Mouse (Mus musculus) MEL (cell line): ENCODE measurements around the gene Ston2. TPM values are rescaled to one million over a fixed set of nuclear protein-coding genes. Genes with fewer than 3 reads are reported as not detected.

Experiments
- DNase-seq: peaks from one replicate; pipeline ENCODE4 v3.0.0; 2011; ENCODE audit warnings: low read depth, low spot score
- H3K27ac ChIP-seq: 2 replicates; pipeline ENCODE4 v1.5.1; 2012; ENCODE audit warnings: low read depth, mild to moderate bottlenecking, control low read depth, low read length, moderate library complexity; ENCODE audit not compliant: control insufficient read depth
- H3K27me3 ChIP-seq, 2 experiments: fragments of 150-350 bp in 1 of 2; sonication (generic) in 1 of 2; 2 replicates each; pipeline ENCODE4 v1.6.1; 2012; ENCODE audit warnings: low read length in 2 of 2, mild to moderate bottlenecking in 2 of 2, improper control_type of control experiment in 1 of 2, moderate library complexity in 1 of 2; ENCODE audit not compliant: insufficient read depth in 2 of 2, control insufficient read depth in 1 of 2
- H3K36me3 ChIP-seq, 2 experiments: 2 replicates each; pipeline ENCODE4 v1.6.1; 2012 to 2014; ENCODE audit warnings: low read length in 2 of 2, improper control_type of control experiment in 1 of 2, inconsistent platforms in 1 of 2, mild to moderate bottlenecking in 1 of 2; ENCODE audit not compliant: insufficient read depth in 2 of 2, control insufficient read depth in 1 of 2
- H3K4me1 ChIP-seq, 2 experiments: fragments of 150-350 bp in 1 of 2; sonication (generic) in 1 of 2; 2 replicates each; pipeline ENCODE4 v1.6.1; 2012; ENCODE audit warnings: low read length in 2 of 2, improper control_type of control experiment in 1 of 2, mild to moderate bottlenecking in 1 of 2; ENCODE audit not compliant: insufficient read depth in 2 of 2, control insufficient read depth in 1 of 2
- H3K4me3 ChIP-seq, 2 experiments: fragments of 150-350 bp in 1 of 2; sonication (generic) in 1 of 2; 2 replicates each; pipeline ENCODE4 v1.5.1; 2012; ENCODE audit warnings: low read depth in 2 of 2, low read length in 2 of 2, mild to moderate bottlenecking in 2 of 2, moderate library complexity in 2 of 2, control low read depth in 1 of 2, improper control_type of control experiment in 1 of 2; ENCODE audit not compliant: control insufficient read depth in 1 of 2, insufficient read depth in 1 of 2
- H3K79me2 ChIP-seq: 2 replicates; pipeline ENCODE4 v1.6.1; 2012; ENCODE audit warnings: mild to moderate bottlenecking, low read length, moderate library complexity; ENCODE audit not compliant: control insufficient read depth, poor library complexity, insufficient read depth
- H3K9ac ChIP-seq: 2 replicates; pipeline ENCODE4 v1.6.1; 2012; ENCODE audit warnings: low read depth, mild to moderate bottlenecking, control low read depth, low read length, moderate library complexity; ENCODE audit not compliant: control insufficient read depth, poor library complexity, severe bottlenecking
- H3K9me3 ChIP-seq: fragments of 150-350 bp; sonication (generic); replicated peaks from 2 replicates; pipeline ENCODE4 v1.6.1; 2012; ENCODE audit warnings: mild to moderate bottlenecking, low read length, improper control_type of control experiment, moderate library complexity; ENCODE audit not compliant: insufficient read depth
- BHLHE40 ChIP-seq: IDR thresholded peaks from 2 replicates; pipeline ENCODE4 v1.6.1; 2012; ENCODE audit warnings: low read depth, mild to moderate bottlenecking, inconsistent platforms, low read length, improper control_type of control experiment, borderline replicate concordance
- CHD1 ChIP-seq: IDR thresholded peaks from 2 replicates; pipeline ENCODE4 v1.6.1; 2012; ENCODE audit warnings: low read depth, mild to moderate bottlenecking, inconsistent platforms, low read length, improper control_type of control experiment
- CHD2 ChIP-seq: IDR thresholded peaks from 2 replicates; pipeline ENCODE4 v1.6.1; 2011; ENCODE audit warnings: low read length, improper control_type of control experiment
- CTCF ChIP-seq, 3 experiments: IDR thresholded peaks in 2 of 3; conservative IDR thresholded peaks in 1 of 3; 2 replicates each; pipeline ENCODE4 v1.5.1; 2011 to 2012; ENCODE audit warnings: low read length in 3 of 3, low read depth in 2 of 3, mild to moderate bottlenecking in 2 of 3, improper control_type of control experiment in 1 of 3, inconsistent platforms in 1 of 3, mixed read lengths in 1 of 3, moderate library complexity in 1 of 3; ENCODE audit not compliant: control insufficient read depth in 1 of 3, insufficient read depth in 1 of 3, poor library complexity in 1 of 3, severe bottlenecking in 1 of 3
- E2F4 ChIP-seq: IDR thresholded peaks from 2 replicates; pipeline ENCODE4 v1.6.1; 2011; ENCODE audit warnings: low read depth, low read length, improper control_type of control experiment, borderline replicate concordance
- ELF1 ChIP-seq: IDR thresholded peaks from 2 replicates; pipeline ENCODE4 v1.6.1; 2014; ENCODE audit warnings: low read depth, mild to moderate bottlenecking, inconsistent platforms, low read length, improper control_type of control experiment, moderate library complexity
- EP300 ChIP-seq, 2 experiments: IDR thresholded peaks; 2 replicates each; pipeline ENCODE4 v1.6.1; 2011; ENCODE audit warnings: improper control_type of control experiment in 2 of 2, low read length in 2 of 2, low read depth in 1 of 2, mild to moderate bottlenecking in 1 of 2
- ETS1 ChIP-seq: IDR thresholded peaks from 2 replicates; pipeline ENCODE4 v1.6.1; 2012; ENCODE audit warnings: low read depth, mild to moderate bottlenecking, inconsistent platforms, low read length, improper control_type of control experiment, moderate library complexity
- GABPA ChIP-seq: IDR thresholded peaks from 2 replicates; pipeline ENCODE4 v1.6.1; 2012; ENCODE audit warnings: low read depth, mild to moderate bottlenecking, inconsistent platforms, low read length, improper control_type of control experiment, moderate library complexity
- GATA1 ChIP-seq: IDR thresholded peaks from 2 replicates; pipeline ENCODE4 v1.6.1; 2011; ENCODE audit warnings: low read depth, low read length, improper control_type of control experiment
- HCFC1 ChIP-seq: IDR thresholded peaks from 2 replicates; pipeline ENCODE4 v1.6.1; 2012; ENCODE audit warnings: low read depth, mild to moderate bottlenecking, inconsistent platforms, low read length, improper control_type of control experiment, moderate library complexity
- JUND ChIP-seq: IDR thresholded peaks from 2 replicates; pipeline ENCODE4 v1.6.1; 2011; ENCODE audit warnings: low read depth, mild to moderate bottlenecking, improper control_type of control experiment, low read length
- KAT2A ChIP-seq: conservative IDR thresholded peaks from 2 replicates; pipeline ENCODE4 v1.6.1; 2012; ENCODE audit warnings: low read depth, low read length, improper control_type of control experiment, inconsistent platforms
- MAX ChIP-seq: IDR thresholded peaks from 2 replicates; pipeline ENCODE4 v1.6.1; 2011; ENCODE audit warnings: low read length, improper control_type of control experiment
- MAZ ChIP-seq: IDR thresholded peaks from 2 replicates; pipeline ENCODE4 v1.6.1; 2012; ENCODE audit warnings: low read depth, mild to moderate bottlenecking, inconsistent platforms, low read length, improper control_type of control experiment
- MEF2A ChIP-seq: IDR thresholded peaks from 2 replicates; pipeline ENCODE4 v1.6.1; 2014; ENCODE audit warnings: low read depth, mild to moderate bottlenecking, inconsistent platforms, low read length, improper control_type of control experiment; ENCODE audit not compliant: poor library complexity, insufficient replicate concordance, severe bottlenecking; ENCODE audit errors: extremely low read depth
- MXI1 ChIP-seq: IDR thresholded peaks from 2 replicates; pipeline ENCODE4 v1.6.1; 2011; ENCODE audit warnings: mild to moderate bottlenecking, low read depth, low read length, improper control_type of control experiment
- MYB ChIP-seq: IDR thresholded peaks from 2 replicates; pipeline ENCODE4 v1.6.1; 2011; ENCODE audit warnings: mild to moderate bottlenecking, low read depth, low read length, improper control_type of control experiment
- MYC ChIP-seq: IDR thresholded peaks from 2 replicates; pipeline ENCODE4 v1.6.1; 2011; ENCODE audit warnings: low read depth, mild to moderate bottlenecking, low read length, improper control_type of control experiment, moderate library complexity
- NELFE ChIP-seq: IDR thresholded peaks from 2 replicates; pipeline ENCODE4 v1.6.1; 2011; ENCODE audit warnings: low read depth, low read length, improper control_type of control experiment
- NRF1 ChIP-seq: IDR thresholded peaks from 2 replicates; pipeline ENCODE4 v1.6.1; 2014; ENCODE audit warnings: low read depth, mild to moderate bottlenecking, inconsistent platforms, low read length, improper control_type of control experiment, moderate library complexity; ENCODE audit not compliant: poor library complexity, insufficient read depth, severe bottlenecking
- POLR2A ChIP-seq, 2 experiments: IDR thresholded peaks; 2 replicates each; pipeline ENCODE4 v1.6.1; 2011 to 2012; ENCODE audit warnings: low read length in 2 of 2, mild to moderate bottlenecking in 2 of 2, control low read depth in 1 of 2, improper control_type of control experiment in 1 of 2, low read depth in 1 of 2, moderate library complexity in 1 of 2; ENCODE audit not compliant: control insufficient read depth in 1 of 2, insufficient read depth in 1 of 2, poor library complexity in 1 of 2
- POLR2AphosphoS2 ChIP-seq: IDR thresholded peaks from 2 replicates; pipeline ENCODE4 v1.6.1; 2011; ENCODE audit warnings: low read length, improper control_type of control experiment
- POLR2AphosphoS5 ChIP-seq: IDR thresholded peaks from 2 replicates; pipeline ENCODE4 v1.6.1; 2012; ENCODE audit warnings: low read depth, borderline replicate concordance, mild to moderate bottlenecking, inconsistent platforms, low read length, moderate library complexity, mixed read lengths
- RAD21 ChIP-seq: IDR thresholded peaks from 2 replicates; pipeline ENCODE4 v1.6.1; 2011; ENCODE audit warnings: mild to moderate bottlenecking, low read depth, low read length, improper control_type of control experiment
- RCOR1 ChIP-seq: IDR thresholded peaks from 2 replicates; pipeline ENCODE4 v1.6.1; 2012; ENCODE audit warnings: low read depth, mild to moderate bottlenecking, inconsistent platforms, low read length, improper control_type of control experiment
- SIN3A ChIP-seq: IDR thresholded peaks from 2 replicates; pipeline ENCODE4 v1.6.1; 2012; ENCODE audit warnings: low read length, improper control_type of control experiment, inconsistent platforms
- SMC3 ChIP-seq: IDR thresholded peaks from 2 replicates; pipeline ENCODE4 v1.6.1; 2011; ENCODE audit warnings: low read depth, low read length, improper control_type of control experiment
- TAL1 ChIP-seq: IDR thresholded peaks from 2 replicates; pipeline ENCODE4 v1.6.1; 2012; ENCODE audit warnings: mild to moderate bottlenecking, inconsistent platforms, low read length, moderate library complexity, mixed read lengths
- TBP ChIP-seq: IDR thresholded peaks from 2 replicates; pipeline ENCODE4 v1.8.0; 2011; ENCODE audit warnings: low read depth, low read length, improper control_type of control experiment
- TCF12 ChIP-seq: IDR thresholded peaks from 2 replicates; pipeline ENCODE4 v1.6.1; 2014; ENCODE audit warnings: low read depth, mild to moderate bottlenecking, inconsistent platforms, low read length, improper control_type of control experiment, moderate library complexity
- UBTF ChIP-seq: IDR thresholded peaks from 2 replicates; pipeline ENCODE4 v1.6.1; 2012; ENCODE audit warnings: low read depth, mild to moderate bottlenecking, inconsistent platforms, low read length, improper control_type of control experiment, moderate library complexity, borderline replicate concordance; ENCODE audit not compliant: insufficient read depth
- USF1 ChIP-seq: IDR thresholded peaks from 2 replicates; pipeline ENCODE4 v1.6.1; 2014; ENCODE audit warnings: low read depth, mild to moderate bottlenecking, inconsistent platforms, low read length, improper control_type of control experiment, moderate library complexity
- USF2 ChIP-seq, 2 experiments: IDR thresholded peaks; 2 replicates each; pipeline ENCODE4 v1.6.1; 2011 to 2012; ENCODE audit warnings: improper control_type of control experiment in 2 of 2, low read length in 2 of 2, borderline replicate concordance in 1 of 2, inconsistent platforms in 1 of 2, low read depth in 1 of 2, mild to moderate bottlenecking in 1 of 2; ENCODE audit not compliant: insufficient read depth in 1 of 2
- ZC3H11A ChIP-seq: IDR thresholded peaks from 2 replicates; pipeline ENCODE4 v1.6.1; 2012; ENCODE audit warnings: low read depth, mild to moderate bottlenecking, inconsistent platforms, low read length, improper control_type of control experiment
- ZKSCAN1 ChIP-seq: IDR thresholded peaks from 2 replicates; pipeline ENCODE4 v1.6.1; 2012; ENCODE audit warnings: low read depth, mild to moderate bottlenecking, inconsistent platforms, low read length, improper control_type of control experiment, moderate library complexity
- ZMIZ1 ChIP-seq: IDR thresholded peaks from 2 replicates; pipeline ENCODE4 v1.6.1; 2012; ENCODE audit warnings: low read depth, mild to moderate bottlenecking, inconsistent platforms, low read length, improper control_type of control experiment, moderate library complexity
- ZNF384 ChIP-seq: IDR thresholded peaks from 2 replicates; pipeline ENCODE4 v1.6.1; 2012; ENCODE audit warnings: low read depth, mild to moderate bottlenecking, inconsistent platforms, low read length, improper control_type of control experiment
- polyA plus RNA-seq, 2 experiments: library from polyadenylated mRNA; stranded (reverse) in 1 of 2; unstranded in 1 of 2; fragments of >175 nt in 1 of 2; fragments of >200 nt in 1 of 2; gene quantifications; 2 replicates each; pipeline versions ENCODE4 v1.2.1 to v1.2.4; 2012; ENCODE audit warnings: low replicate concordance in 2 of 2, low read depth in 1 of 2; ENCODE audit not compliant: insufficient read length in 2 of 2, insufficient read depth in 1 of 2, missing spikeins in 1 of 2
- total RNA-seq: library from RNA; depleted of rRNA; stranded (reverse); fragments of 300-350 nt; gene quantifications from 2 replicates; pipeline ENCODE4 v1.2.3, GENCODE M21; 2012

The Ston2 gene
- total and polyA plus RNA-seq, 3 experiments: not detected

DNA sequence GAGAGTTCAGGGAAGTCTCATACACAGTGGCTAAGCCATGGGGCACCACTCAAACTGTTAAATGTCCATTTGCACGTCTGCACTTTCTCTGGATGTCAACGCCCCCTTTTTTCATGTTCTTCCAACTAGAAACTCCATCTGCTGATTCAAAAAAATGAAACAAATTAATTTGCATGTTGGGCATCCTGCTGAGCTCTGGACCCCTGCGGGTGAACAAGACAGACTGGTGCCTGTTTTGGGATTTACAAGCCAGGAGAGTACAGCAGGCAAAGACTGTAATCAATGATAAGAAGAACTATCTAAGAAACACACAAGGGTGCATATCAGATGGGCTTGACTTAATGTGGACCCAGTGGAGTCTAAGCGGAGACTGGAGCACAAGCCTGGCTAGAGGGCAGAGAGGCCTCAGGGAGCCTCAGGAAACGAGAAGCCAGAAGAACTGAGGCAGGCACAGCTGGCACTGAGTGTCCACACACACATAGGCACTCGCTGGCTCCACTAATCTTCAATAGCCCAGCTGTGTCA lies 12.7 kb upstream of the Ston2 start:
- peak; percentile 28 for DNase-seq
- Histone ChIP-seq H3K4me3 (no peak overlapping the region), H3K79me2 (no peaks in the 10 kb centered on the region), H3K36me3 (peaks cover 0 to 12% of the 10 kb centered on the region in 2 experiments; a peak in 2 of 4 replicates), H3K4me1 (peaks cover 5 to 19% of the 10 kb centered on the region in 2 experiments; a peak in 3 of 4 replicates), H3K27ac (no peak overlapping the region), H3K9ac (no peak overlapping the region), H3K27me3 (no peaks in the 10 kb centered on the region), H3K9me3 (no peaks in the 10 kb centered on the region)
- TF ChIP-seq MYC (no peak), USF2 (IDR thresholded peaks at IDR 0.05; ENCODE audit: borderline replicate concordance in 1 of 2, insufficient read depth in 1 of 2, low read depth in 1 of 2, low read length in 2 of 2) (no peak), RCOR1 (no peak), ZC3H11A (no peak), NRF1 (no peak), ELF1 (no peak), USF1 (no peak), POLR2AphosphoS5 (no peak), POLR2A (IDR thresholded peaks at IDR 0.05; ENCODE audit: control insufficient read depth in 1 of 2, insufficient read depth in 1 of 2, low read depth in 1 of 2, low read length in 2 of 2, poor library complexity in 1 of 2) (no peak), CHD2 (no peak), POLR2AphosphoS2 (no peak), E2F4 (no peak), RAD21 (no peak), GATA1 (peak; percentile 62), ETS1 (peak; percentile 32; the same call in 1 of the 2 replicates), CHD1 (no peak), MAZ (no peak), ZKSCAN1 (no peak), TCF12 (peak; percentile 65; the same call in 1 of the 2 replicates), MXI1 (peak; percentile 30; the same call in 1 of the 2 replicates), GABPA (no peak), CTCF (IDR thresholded peaks at IDR 0.05 in 2 of 3, conservative IDR thresholded peaks at IDR 0.05 in 1 of 3; ENCODE audit: control insufficient read depth in 1 of 3, insufficient read depth in 1 of 3, low read depth in 2 of 3, low read length in 3 of 3, poor library complexity in 1 of 3, severe bottlenecking in 1 of 3) (no peak), BHLHE40 (no peak), TAL1 (peak; percentile 6; the same call in 1 of the 2 replicates), KAT2A (no peak), JUND (no peak), MEF2A (no peak), HCFC1 (no peak), ZMIZ1 (no peak), EP300 (IDR thresholded peaks at IDR 0.05; ENCODE audit: low read depth in 1 of 2, low read length in 2 of 2) (peak; percentile 35 to 50; a peak in 2 of 4 replicates), MYB (no peak), SIN3A (peak; percentile 27; the same call in 1 of the 2 replicates), UBTF (no peak), SMC3 (no peak), NELFE (no peak), ZNF384 (no peak), TBP (no peak), MAX (no peak)
